Mouse (Mus musculus) stomach, postnatal 0 days (tissue): ENCODE measurements around the gene Vmn1r142.
"Not testable (repeated sequence)": the region's sequence is repeated elsewhere in the genome, so short reads cannot be mapped to it uniquely, and the experiment has no call there.

Source experiments
- CTCF ChIP-seq: IDR thresholded peaks from 2 replicates; pipeline ENCODE4 v1.5.1; 2016; ENCODE audit warnings: antibody characterized with exemption, low read depth, mild to moderate bottlenecking, moderate library complexity
- EP300 ChIP-seq: optimal IDR thresholded peaks from 2 replicates; pipeline ENCODE3; 2016; ENCODE audit warnings: antibody characterized with exemption

- not testable (repeated sequence) for TF ChIP-seq CTCF, EP300
These were observed 45.7 kb downstream of the Vmn1r142 start, which contains the start of gene Gm16451 for GRCm38 (mm10) chr7:22118145-22118544.
